Mouse (Mus musculus) thymus, adult 2 months (tissue): Measurements from ENCODE around the gene Tprgl. TPM values are rescaled to one million over a fixed set of nuclear protein-coding genes. Genes with fewer than 3 reads are reported as not detected.

Source experiments
- DNase-seq: peaks from one replicate; pipeline ENCODE4 v3.0.0; 2021
- H3K27ac ChIP-seq: fragments of 200-500 bp; 2 replicates; pipeline ENCODE4 v1.5.1; 2012; ENCODE audit warnings: low read length, control low read depth; ENCODE audit not compliant: control insufficient read depth, insufficient read depth
- H3K27me3 ChIP-seq: fragments of 200-500 bp; 2 replicates; pipeline ENCODE4 v1.6.1; 2012; ENCODE audit warnings: mild to moderate bottlenecking, low read length, moderate library complexity, mixed read lengths; ENCODE audit not compliant: control insufficient read depth, insufficient read depth
- H3K36me3 ChIP-seq: fragments of 200-500 bp; 2 replicates; pipeline ENCODE4 v1.6.1; 2012; ENCODE audit warnings: mild to moderate bottlenecking, low read length, moderate library complexity; ENCODE audit not compliant: control insufficient read depth, insufficient read depth
- H3K4me1 ChIP-seq: fragments of 200-500 bp; replicated peaks from 2 replicates; pipeline ENCODE4 v1.6.1; 2012; ENCODE audit warnings: low read length; ENCODE audit not compliant: control insufficient read depth, insufficient read depth
- H3K4me3 ChIP-seq: fragments of 200-500 bp; 2 replicates; pipeline ENCODE4 v1.5.1; 2012; ENCODE audit warnings: mild to moderate bottlenecking, low read length, control low read depth, moderate library complexity; ENCODE audit not compliant: control insufficient read depth, insufficient read depth
- CTCF ChIP-seq: fragments of 200-500 bp; IDR thresholded peaks from 2 replicates; pipeline ENCODE4 v1.5.1; 2012; ENCODE audit warnings: mild to moderate bottlenecking, control low read depth, low read length, moderate library complexity, borderline replicate concordance; ENCODE audit not compliant: control insufficient read depth, poor library complexity, insufficient read depth; ENCODE audit errors: extremely low read depth
- POLR2A ChIP-seq: fragments of 200-500 bp; IDR thresholded peaks from 2 replicates; pipeline ENCODE4 v1.6.1; 2012; ENCODE audit warnings: mild to moderate bottlenecking, low read length, control low read depth, moderate library complexity; ENCODE audit not compliant: control insufficient read depth, poor library complexity, insufficient read depth; ENCODE audit errors: extremely low read depth
- WGBS: fragments of 180-500 bp; shearing (Covaris S2); methylation state at CpG from one replicate; pipeline ENCODE4 v1.1.7; 2018; 5-methylcytosine and 5-hydroxymethylcytosine counted together
- polyA plus RNA-seq: library from polyadenylated mRNA; depleted of rRNA; stranded (reverse); fragments of >200 nt; gene quantifications from 2 replicates; pipeline ENCODE4 v1.2.3, GENCODE M21; 2012; rRNA removed

Gene Tprgl
- polyA plus RNA-seq, 1 experiment = 227 TPM

- WGBS = 84% methylated on average over 11 of the region's 11 CpGs
- no peaks in the 10 kb centered on the region for H3K4me1 ChIP-seq
- no peaks in the 10 kb centered on the region for H3K36me3 ChIP-seq
- TF ChIP-seq CTCF (no peak), POLR2A (no peak)
- no peak overlapping the region for H3K4me3 ChIP-seq
- DNase-seq = no peak
- H3K27me3 ChIP-seq = no peaks in the 10 kb centered on the region
- H3K27ac ChIP-seq = no peak overlapping the region
These were observed 38.7 kb downstream of the Tprgl start for GRCm38 (mm10) chr4:154121800-154122199.

DNA sequence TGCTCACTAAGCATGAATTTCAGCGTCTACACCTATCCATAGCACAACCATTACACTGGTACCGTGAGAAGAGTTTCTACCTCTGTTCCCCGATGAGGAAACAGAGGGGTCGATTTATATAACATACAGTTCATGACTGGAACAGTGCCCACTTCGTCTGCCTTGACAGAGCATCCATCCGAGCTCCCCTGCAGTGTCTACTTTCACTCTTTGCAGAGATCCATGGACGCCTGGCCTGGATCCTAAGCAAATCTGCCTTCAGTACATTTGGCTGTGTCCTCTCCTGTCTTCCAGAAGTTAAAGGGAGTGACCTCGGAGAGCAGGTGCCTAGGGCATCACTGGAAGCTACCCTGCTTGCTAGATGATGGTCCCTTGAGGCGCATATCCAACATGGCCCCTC, 41.3 kb downstream of the Tprgl start:
- DNase-seq = no peak
- no peaks in the 10 kb centered on the region for H3K36me3 ChIP-seq
- TF ChIP-seq POLR2A (no peak), CTCF (no peak)
- H3K4me3 ChIP-seq = no peak overlapping the region
- WGBS = 85% methylated on average over 9 of the region's 9 CpGs
- no peaks in the 10 kb centered on the region for H3K27me3 ChIP-seq
- no peak overlapping the region for H3K27ac ChIP-seq
- H3K4me1 ChIP-seq = no peaks in the 10 kb centered on the region

- Histone ChIP-seq H3K4me3 (no peak overlapping the region), H3K27me3 (no peaks in the 10 kb centered on the region), H3K4me1 (no peaks in the 10 kb centered on the region), H3K36me3 (no peaks in the 10 kb centered on the region), H3K27ac (no peak overlapping the region)
- no peak for DNase-seq
- no peak for TF ChIP-seq CTCF
- TF ChIP-seq POLR2A = no peak
- WGBS = 69% methylated on average over 9 of the region's 9 CpGs
These were observed 41.7 kb downstream of the Tprgl start for GRCm38 (mm10) chr4:154118782-154119181.

- no peak for TF ChIP-seq CTCF
- TF ChIP-seq POLR2A = no peak
- no peak overlapping the region for H3K4me3 ChIP-seq
- no peaks in the 10 kb centered on the region for H3K4me1 ChIP-seq
- no peaks in the 10 kb centered on the region for H3K36me3 ChIP-seq
- WGBS = 68% methylated on average over 7 of the region's 7 CpGs
- H3K27ac ChIP-seq = no peak overlapping the region
- no peak for DNase-seq
- H3K27me3 ChIP-seq = no peaks in the 10 kb centered on the region
These were observed 44.0 kb downstream of the Tprgl start for GRCm38 (mm10) chr4:154116421-154116820.

DNA sequence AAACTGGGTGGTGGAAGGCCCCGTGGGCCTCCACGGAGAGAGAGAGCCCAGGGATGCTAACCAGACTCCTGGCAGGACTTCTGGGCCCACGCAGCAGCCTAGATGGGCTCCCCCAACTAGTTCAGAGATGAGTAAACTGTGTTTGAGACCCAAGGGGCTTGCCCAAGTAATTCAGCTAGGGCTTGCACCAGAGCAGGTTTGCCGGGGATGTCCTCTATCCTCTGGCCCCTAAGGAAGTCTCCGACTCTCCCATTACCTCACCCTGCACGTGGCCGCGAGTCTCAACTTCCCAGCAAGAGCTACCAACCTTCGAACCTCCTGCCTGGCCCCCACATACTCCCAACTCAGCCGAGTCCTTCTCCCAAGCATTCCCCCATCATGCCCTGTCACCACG, 50.6 kb downstream of the Tprgl start:
- H3K4me1 ChIP-seq = 0 out of 2 replicates have a peak, but pooled peaks cover 2% of the 10 kb centered on the region
- no peak for TF ChIP-seq CTCF
- TF ChIP-seq POLR2A = no peak
- WGBS = 77% methylated on average over 11 of the region's 11 CpGs
- H3K4me3 ChIP-seq = no peak overlapping the region
- no peak for DNase-seq
- H3K27me3 ChIP-seq = no peaks in the 10 kb centered on the region
- H3K27ac ChIP-seq = no peak overlapping the region
- H3K36me3 ChIP-seq = no peaks in the 10 kb centered on the region

GRCm38 (mm10) chr4:154109216-154109849, 51.1 kb downstream of the Tprgl start:
- no peak for DNase-seq
- Histone ChIP-seq H3K27ac (no peak overlapping the region), H3K27me3 (no peaks in the 10 kb centered on the region), H3K4me1 (0 out of 2 replicates have a peak, but pooled peaks cover 2% of the 10 kb centered on the region), H3K36me3 (no peaks in the 10 kb centered on the region), H3K4me3 (no peak overlapping the region)
- TF ChIP-seq POLR2A = no peak
- TF ChIP-seq CTCF = no peak
- WGBS = 59% methylated on average over 18 of the region's 18 CpGs

Other genes with a start within 250 kb of the Tprgl start
- gene A430005L14Rik, start 203.4 kb downstream of the Tprgl start, polyA plus RNA-seq = 39.8 and 44.0 TPM in 2 replicates
- 50.1 and 54.6 TPM in 2 replicates for gene Dffb, start 185.5 kb downstream of the Tprgl start, polyA plus RNA-seq
- gene Cep104, start 185.5 kb downstream of the Tprgl start, polyA plus RNA-seq = 24.5 and 24.6 TPM in 2 replicates
- gene Lrrc47, start 148.9 kb downstream of the Tprgl start, polyA plus RNA-seq = 118 and 144 TPM in 2 replicates
- 12.0 and 24.3 TPM in 2 replicates for gene Smim1, start 134.4 kb downstream of the Tprgl start, polyA plus RNA-seq
- 0.05 and 0.08 TPM in 2 replicates for gene Ccdc27, start 118.0 kb downstream of the Tprgl start, polyA plus RNA-seq
- gene Trp73, start 20.5 kb downstream of the Tprgl start, polyA plus RNA-seq = 1.0 and 1.4 TPM in 2 replicates
- 64.7 and 69.3 TPM in 2 replicates for gene Wrap73, start 18.3 kb downstream of the Tprgl start, polyA plus RNA-seq
- 11.0 and 19.0 TPM in 2 replicates for gene Megf6, start 10.1 kb upstream of the Tprgl start, polyA plus RNA-seq
- gene Arhgef16, start 141.0 kb upstream of the Tprgl start, polyA plus RNA-seq = 9.3 and 12.3 TPM in 2 replicates
- not detected in 2 replicates for gene B230104I21Rik, start 175.5 kb upstream of the Tprgl start, polyA plus RNA-seq